Mouse (Mus musculus): ENCODE measurements at regions not wholly inside any gene's neighbourhood (a gene's known extent, or its start where the extent isn't known, plus 50 kb on each side); places are given as distances from the start of the nearest gene placed in this dataset.

GRCm38 (mm10) chr3:143158568-143158967 is 276.8 kb upstream of the Pkn2 start:
- no peak for DNase-seq

- DNase-seq: no peak
Measured at GRCm38 (mm10) chr3:143156733-143157524, 275.1 kb upstream of the Pkn2 start.

GRCm38 (mm10) chr3:143156174-143156573 is 274.4 kb upstream of the Pkn2 start:
- no peak for DNase-seq

GRCm38 (mm10) chr3:143155556-143155955 is 273.8 kb upstream of the Pkn2 start:
- DNase-seq: peak; percentile 5

- no peak for DNase-seq
Measured at GRCm38 (mm10) chr3:143147471-143147870, 265.7 kb upstream of the Pkn2 start.

- DNase-seq: no peak
Measured at GRCm38 (mm10) chr3:143138952-143139351, 257.1 kb upstream of the Pkn2 start.

- DNase-seq: no peak
Measured at GRCm38 (mm10) chr3:143134528-143134927, 252.7 kb upstream of the Pkn2 start.

GRCm38 (mm10) chr3:143107733-143108291 is 226.0 kb upstream of the Pkn2 start:
- DNase-seq: no peak

GRCm38 (mm10) chr3:143104734-143105133 is 222.9 kb upstream of the Pkn2 start:
- no peak for DNase-seq

GRCm38 (mm10) chr3:143103333-143103732 is 221.5 kb upstream of the Pkn2 start:
- no peak for DNase-seq

GRCm38 (mm10) chr3:143100810-143101645 is 219.2 kb upstream of the Pkn2 start:
- DNase-seq: no peak

GRCm38 (mm10) chr3:143100203-143100602 is 218.4 kb upstream of the Pkn2 start:
- no peak for DNase-seq

GRCm38 (mm10) chr3:143092206-143092605 is 210.4 kb upstream of the Pkn2 start:
- DNase-seq: no peak

- DNase-seq: peak; percentile 24
Measured at GRCm38 (mm10) chr3:143090886-143091285, 209.1 kb upstream of the Pkn2 start.

GRCm38 (mm10) chr3:143090316-143090715 is 208.5 kb upstream of the Pkn2 start:
- no peak for DNase-seq

GRCm38 (mm10) chr3:143087786-143088185 is 206.0 kb upstream of the Pkn2 start:
- no peak for DNase-seq

- DNase-seq: no peak
Measured at GRCm38 (mm10) chr3:143078310-143078709, 196.5 kb upstream of the Pkn2 start.

GRCm38 (mm10) chr3:143071839-143072373 is 190.1 kb upstream of the Pkn2 start:
- no peak for DNase-seq

GRCm38 (mm10) chr3:143054858-143055257 is 173.1 kb upstream of the Pkn2 start:
- no peak for DNase-seq

- DNase-seq: no peak
Measured at GRCm38 (mm10) chr3:143053286-143053993, 171.6 kb upstream of the Pkn2 start.

GRCm38 (mm10) chr3:143040666-143041065 is 158.9 kb upstream of the Pkn2 start:
- no peak for DNase-seq

GRCm38 (mm10) chr3:143036108-143036507 is 154.3 kb upstream of the Pkn2 start:
- DNase-seq: no peak
